In genomic region chr2:25286314-25286713, GRCm38 (mm10) we compare ENCODE assay signal across 16 mouse cellular contexts. TPM values are rescaled to one million over a fixed set of nuclear protein-coding genes. Genes with fewer than 3 reads are reported as not detected.
A peak's percentile ranks its signal among the peaks of the same experiment; 100 is the strongest.
DNase-seq lines count a peak whose midpoint lies in the region; ATAC-seq and TF ChIP-seq lines count a peak whose summit lies in the region.
"Had no signal": no experiment of that assay in that cellular context is flagged by ENCODE, and none has a peak within 500 bp of the region (broad histone marks: within the 10 kb centered on the region; RNA-seq: fewer than 3 reads in every experiment).

No protein-coding gene starts in this region.

- 31% methylated on average over 1 of the region's 1 CpGs for WGBS in lung, postnatal 0 days
- WGBS in embryonic facial prominence, embryonic 15.5 days = 48% methylated on average over 1 of the region's 1 CpGs
- WGBS in forebrain, embryonic 13.5 days = 84% methylated on average over 1 of the region's 1 CpGs

- peak; percentile 26 for ATAC-seq in lung, postnatal 0 days
- ATAC-seq in embryonic facial prominence, embryonic 15.5 days (ENCODE audit: insufficient number of reproducible peaks, low FRiP score, low TSS enrichment, low read depth) = no peak
- peak; percentile 59 for ATAC-seq in megakaryocyte-erythroid progenitor cell, adult 5-6 weeks (replicated peaks; ENCODE audit: low FRiP score, low TSS enrichment, poor library complexity, severe bottlenecking)
- no peak for ATAC-seq in forebrain, embryonic 13.5 days
- ATAC-seq: forebrain, embryonic 15.5 days had no signal

- peaks cover 18% of the 10 kb centered on the region for H3K4me1 ChIP-seq in lung, postnatal 0 days (ENCODE audit: insufficient read depth, low read depth, low read length)
- H3K4me1 ChIP-seq in embryonic facial prominence, embryonic 15.5 days = peaks cover 47% of the 10 kb centered on the region
- H3K4me1 ChIP-seq in forebrain, embryonic 13.5 days = peaks cover 18% of the 10 kb centered on the region; the same call in 1 of the 2 replicates

- no peak overlapping the region for H3K4me3 ChIP-seq in gastrocnemius, adult 2 months
- H3K4me3 ChIP-seq in lung, postnatal 0 days (ENCODE audit: low read depth, low read length) = no peak overlapping the region
- no peak overlapping the region for H3K4me3 ChIP-seq in embryonic facial prominence, embryonic 15.5 days (replicated peaks)
- no peak overlapping the region for H3K4me3 ChIP-seq in forebrain, embryonic 13.5 days
- H3K4me3 ChIP-seq: forebrain, embryonic 15.5 days had no signal

- H3K9ac ChIP-seq in lung, postnatal 0 days (replicated peaks; ENCODE audit: low read depth) = no peak overlapping the region
- H3K9ac ChIP-seq in embryonic facial prominence, embryonic 15.5 days = no peak overlapping the region
- H3K9ac ChIP-seq in forebrain, embryonic 13.5 days = no peak overlapping the region
- H3K9ac ChIP-seq: forebrain, embryonic 15.5 days had no signal

- no peaks in the 10 kb centered on the region for H3K9me3 ChIP-seq in lung, postnatal 0 days (ENCODE audit: low read length)
- H3K9me3 ChIP-seq in embryonic facial prominence, embryonic 15.5 days (replicated peaks) = no peaks in the 10 kb centered on the region
- no peaks in the 10 kb centered on the region for H3K9me3 ChIP-seq in forebrain, embryonic 13.5 days (replicated peaks)
- H3K9me3 ChIP-seq: forebrain, embryonic 15.5 days had no signal

- H3K27ac ChIP-seq in gastrocnemius, adult 2 months = peak overlapping the region; percentile 12
- peak overlapping the region; percentile 88 for H3K27ac ChIP-seq in lung, postnatal 0 days (ENCODE audit: low read length)
- H3K27ac ChIP-seq in embryonic facial prominence, embryonic 15.5 days (replicated peaks) = peak overlapping the region; percentile 82
- no peak overlapping the region for H3K27ac ChIP-seq in forebrain, embryonic 13.5 days
- H3K27ac ChIP-seq: forebrain, embryonic 15.5 days had no signal

- no peak overlapping the region for H3K4me2 ChIP-seq in lung, postnatal 0 days (replicated peaks; ENCODE audit: low read depth, low read length)
- peak overlapping the region; percentile 2; the same call in 1 of the 2 replicates for H3K4me2 ChIP-seq in embryonic facial prominence, embryonic 15.5 days (replicated peaks)
- no peak overlapping the region for H3K4me2 ChIP-seq in forebrain, embryonic 13.5 days
- H3K4me2 ChIP-seq: forebrain, embryonic 15.5 days had no signal

- TF ChIP-seq EP300 in lung, postnatal 0 days (IDR thresholded peaks at IDR 0.05) = no peak

- H3K36me3 ChIP-seq in lung, postnatal 0 days (ENCODE audit: insufficient read depth, low read length) = peaks cover 34% of the 10 kb centered on the region; the same call in 1 of the 2 replicates
- peaks cover 41% of the 10 kb centered on the region for H3K36me3 ChIP-seq in embryonic facial prominence, embryonic 15.5 days
- H3K36me3 ChIP-seq in forebrain, embryonic 13.5 days (ENCODE audit: poor library complexity, severe bottlenecking) = peaks cover 51% of the 10 kb centered on the region

- H3K27me3 ChIP-seq in lung, postnatal 0 days (replicated peaks; ENCODE audit: insufficient read depth, low read length) = peaks cover 26% of the 10 kb centered on the region
- peaks cover 40% of the 10 kb centered on the region for H3K27me3 ChIP-seq in embryonic facial prominence, embryonic 15.5 days
- H3K27me3 ChIP-seq in forebrain, embryonic 13.5 days = peaks cover 40% of the 10 kb centered on the region

- intact Hi-C loops in gastrocnemius, adult 2 months (cut with DNase I) = no loop called here
- intact Hi-C loops in gastrocnemius, postnatal 14 days (cut with DNase I; ENCODE audit: low total_unique reads) = no loop called here

- no peak for DNase-seq in gastrocnemius, adult 2 months
- no peak for DNase-seq in gastrocnemius, postnatal 14 days
- no peak for DNase-seq in lung, postnatal 0 days (ENCODE audit: low spot score)
- DNase-seq in lung, postnatal 14 days = no peak
- DNase-seq in Muller cell, postnatal 12 days (ENCODE audit: inconsistent ontology term) = no peak
- DNase-seq: gastrocnemius, postnatal 36 days; thymus, postnatal 4 days had no signal

- no peak for TF ChIP-seq CTCF in gastrocnemius, adult 2 months (IDR thresholded peaks at IDR 0.05)
- no peak for TF ChIP-seq CTCF in lung, postnatal 0 days (IDR thresholded peaks at IDR 0.05)

RNA-seq across cellular contexts. Expression of gene Tmem210, which starts 1.6 kb away (rescaled TPM):
- not detected for total RNA-seq in gastrocnemius, adult 2 months (2021)
- total RNA-seq in gastrocnemius, postnatal 14 days (2021) = not detected
- not detected in 2 replicates for polyA plus RNA-seq in lung, postnatal 0 days (2015; fragmentation: Nextera tagmentation; extraction: Ambion mirVana)
- not detected in 2 replicates for polyA plus RNA-seq in embryonic facial prominence, embryonic 15.5 days (2015; fragmentation: Nextera tagmentation; extraction: Ambion mirVana)
- not detected in 2 replicates for total RNA-seq in megakaryocyte-erythroid progenitor cell, adult 5-6 weeks (2014; fragmentation: Nextera tagmentation)
- total RNA-seq in megakaryocyte-erythroid progenitor cell, adult 5-6 weeks (2017) = not detected in 2 replicates
- polyA plus RNA-seq in forebrain, embryonic 13.5 days (2015; fragmentation: Nextera tagmentation; extraction: Ambion mirVana) = not detected in 2 replicates
- total RNA-seq: adrenal gland, adult 18-20 months; gastrocnemius, postnatal 36 days; left cerebral cortex, postnatal 36 days had no signal
- polyA plus RNA-seq: C2C12; forebrain, embryonic 15.5 days; heart, postnatal 0 days; spleen, adult 2 months had no signal

RNA-seq across cellular contexts. Expression of gene Lrrc26, which starts 3.4 kb away (rescaled TPM):
- total RNA-seq in gastrocnemius, adult 2 months (2021) = not detected
- total RNA-seq in gastrocnemius, postnatal 14 days (2021) = not detected
- polyA plus RNA-seq in lung, postnatal 0 days (2015; fragmentation: Nextera tagmentation; extraction: Ambion mirVana) = 42.2 and 46.5 TPM in 2 replicates
- 4.9 and 5.2 TPM in 2 replicates for polyA plus RNA-seq in embryonic facial prominence, embryonic 15.5 days (2015; fragmentation: Nextera tagmentation; extraction: Ambion mirVana)
- total RNA-seq in megakaryocyte-erythroid progenitor cell, adult 5-6 weeks (2014; fragmentation: Nextera tagmentation) = not detected in 2 replicates
- not detected in 2 replicates for total RNA-seq in megakaryocyte-erythroid progenitor cell, adult 5-6 weeks (2017)
- polyA plus RNA-seq in forebrain, embryonic 13.5 days (2015; fragmentation: Nextera tagmentation; extraction: Ambion mirVana) = 0.14 TPM in 1 of 2 replicates, not detected in the other
- total RNA-seq: adrenal gland, adult 18-20 months; gastrocnemius, postnatal 36 days; left cerebral cortex, postnatal 36 days had no signal
- polyA plus RNA-seq: C2C12; forebrain, embryonic 15.5 days; heart, postnatal 0 days had no signal

RNA-seq across cellular contexts. Expression of gene Anapc2, which starts 14.0 kb away (rescaled TPM):
- 10 to 100 TPM; 29.7 to 32.3 TPM for total RNA-seq in gastrocnemius, adult 2 months (2021)
- 10 to 100 TPM; 29.7 to 31.0 TPM for total RNA-seq in gastrocnemius, postnatal 14 days (2021)
- 88.4 and 89.0 TPM in 2 replicates for polyA plus RNA-seq in lung, postnatal 0 days (2015; fragmentation: Nextera tagmentation; extraction: Ambion mirVana)
- 134 and 136 TPM in 2 replicates for polyA plus RNA-seq in embryonic facial prominence, embryonic 15.5 days (2015; fragmentation: Nextera tagmentation; extraction: Ambion mirVana)
- total RNA-seq in megakaryocyte-erythroid progenitor cell, adult 5-6 weeks (2014; fragmentation: Nextera tagmentation) = 52.0 and 56.6 TPM in 2 replicates
- 31.3 and 39.0 TPM in 2 replicates for total RNA-seq in megakaryocyte-erythroid progenitor cell, adult 5-6 weeks (2017)
- 126 and 148 TPM in 2 replicates for polyA plus RNA-seq in forebrain, embryonic 13.5 days (2015; fragmentation: Nextera tagmentation; extraction: Ambion mirVana)

RNA-seq across cellular contexts. Expression of gene Ssna1, which starts 14.1 kb away (rescaled TPM):
- 10 to 100 TPM; 28.0 to 35.5 TPM for total RNA-seq in gastrocnemius, adult 2 months (2021)
- 10 to 100 TPM; 28.9 to 34.2 TPM for total RNA-seq in gastrocnemius, postnatal 14 days (2021)
- 146 and 173 TPM in 2 replicates for polyA plus RNA-seq in lung, postnatal 0 days (2015; fragmentation: Nextera tagmentation; extraction: Ambion mirVana)
- polyA plus RNA-seq in embryonic facial prominence, embryonic 15.5 days (2015; fragmentation: Nextera tagmentation; extraction: Ambion mirVana) = 258 and 263 TPM in 2 replicates
- 183 and 205 TPM in 2 replicates for total RNA-seq in megakaryocyte-erythroid progenitor cell, adult 5-6 weeks (2014; fragmentation: Nextera tagmentation)
- 81.8 and 104 TPM in 2 replicates for total RNA-seq in megakaryocyte-erythroid progenitor cell, adult 5-6 weeks (2017)
- polyA plus RNA-seq in forebrain, embryonic 13.5 days (2015; fragmentation: Nextera tagmentation; extraction: Ambion mirVana) = 233 and 245 TPM in 2 replicates

RNA-seq across cellular contexts. Expression of gene Tprn, which starts 23.9 kb away (rescaled TPM):
- 1 to 10 TPM; 3.1 to 3.5 TPM for total RNA-seq in gastrocnemius, adult 2 months (2021)
- total RNA-seq in gastrocnemius, postnatal 14 days (2021) = 1 to 10 TPM; 2.8 to 5.0 TPM
- polyA plus RNA-seq in lung, postnatal 0 days (2015; fragmentation: Nextera tagmentation; extraction: Ambion mirVana) = 7.2 and 7.4 TPM in 2 replicates
- polyA plus RNA-seq in embryonic facial prominence, embryonic 15.5 days (2015; fragmentation: Nextera tagmentation; extraction: Ambion mirVana) = 10.2 TPM in 2 replicates
- 17.5 and 27.4 TPM in 2 replicates for total RNA-seq in megakaryocyte-erythroid progenitor cell, adult 5-6 weeks (2014; fragmentation: Nextera tagmentation)
- 9.8 and 15.0 TPM in 2 replicates for total RNA-seq in megakaryocyte-erythroid progenitor cell, adult 5-6 weeks (2017)
- polyA plus RNA-seq in forebrain, embryonic 13.5 days (2015; fragmentation: Nextera tagmentation; extraction: Ambion mirVana) = 9.7 and 10.8 TPM in 2 replicates

Comparison
In these comparisons a context has a peak if more than half of its experiments do, and no peak if none do; other contexts are left out.
1. ATAC-seq: peak in lung, postnatal 0 days (single experiment) and megakaryocyte-erythroid progenitor cell, adult 5-6 weeks (single experiment); none in embryonic facial prominence, embryonic 15.5 days (single experiment) and forebrain, embryonic 13.5 days (single experiment).